Mouse (Mus musculus) midbrain, embryonic 12.5 days (tissue): ENCODE measurements around the gene Nus1. TPM values are rescaled to one million over a fixed set of nuclear protein-coding genes. Genes with fewer than 3 reads are reported as not detected.
A peak's percentile ranks its signal among the peaks of the same experiment; 100 is the strongest.

Source experiments
- ATAC-seq: fragments of 200-750 bp; cut with Nextera tagmentation; 2 replicates; pipeline ENCODE4 v1.8.0; 2017; ENCODE audit warnings: low read depth, moderate TSS enrichment, moderate library complexity; ENCODE audit not compliant: low FRiP score
- H3K27ac ChIP-seq: fragments of 300-500 bp; sonication (generic); replicated peaks from 2 replicates; pipeline ENCODE4 v1.5.1; 2016; ENCODE audit warnings: mild to moderate bottlenecking
- H3K27me3 ChIP-seq: fragments of 300-500 bp; sonication (generic); 2 replicates; pipeline ENCODE4 v1.6.1; 2016; ENCODE audit warnings: mild to moderate bottlenecking
- H3K36me3 ChIP-seq: fragments of 300-500 bp; sonication (generic); 2 replicates; pipeline ENCODE4 v1.6.1; 2016
- H3K4me1 ChIP-seq: fragments of 300-500 bp; sonication (generic); 2 replicates; pipeline ENCODE4 v1.6.1; 2016
- H3K4me2 ChIP-seq: fragments of 300-500 bp; sonication (generic); replicated peaks from 2 replicates; pipeline ENCODE4 v1.6.1; 2016; ENCODE audit warnings: mild to moderate bottlenecking, moderate library complexity
- H3K4me3 ChIP-seq: fragments of 300-500 bp; sonication (generic); 2 replicates; pipeline ENCODE4 v1.5.1; 2016; ENCODE audit warnings: mild to moderate bottlenecking
- H3K9ac ChIP-seq: fragments of 300-500 bp; sonication (generic); replicated peaks from 2 replicates; pipeline ENCODE4 v1.6.1; 2016; ENCODE audit warnings: mild to moderate bottlenecking, moderate library complexity
- H3K9me3 ChIP-seq: fragments of 300-500 bp; sonication (generic); 2 replicates; pipeline ENCODE4 v1.6.1; 2016; ENCODE audit warnings: mild to moderate bottlenecking
- whole genome bisulfite sequencing: fragments of 180-500 bp; shearing (Covaris S2); methylation state at CpG from one replicate; pipeline ENCODE4 v1.1.7; 2016; 5-methylcytosine and 5-hydroxymethylcytosine counted together
- polyA plus RNA-seq: library from polyadenylated mRNA; unstranded; fragments of >200 nt; fragmentation: Nextera tagmentation; extraction: Ambion mirVana; gene quantifications from 2 replicates; pipeline ENCODE4 v1.2.1, GENCODE M21; 2016

The Nus1 gene
- 18.8 and 19.8 TPM in 2 replicates for polyA plus RNA-seq

DNA sequence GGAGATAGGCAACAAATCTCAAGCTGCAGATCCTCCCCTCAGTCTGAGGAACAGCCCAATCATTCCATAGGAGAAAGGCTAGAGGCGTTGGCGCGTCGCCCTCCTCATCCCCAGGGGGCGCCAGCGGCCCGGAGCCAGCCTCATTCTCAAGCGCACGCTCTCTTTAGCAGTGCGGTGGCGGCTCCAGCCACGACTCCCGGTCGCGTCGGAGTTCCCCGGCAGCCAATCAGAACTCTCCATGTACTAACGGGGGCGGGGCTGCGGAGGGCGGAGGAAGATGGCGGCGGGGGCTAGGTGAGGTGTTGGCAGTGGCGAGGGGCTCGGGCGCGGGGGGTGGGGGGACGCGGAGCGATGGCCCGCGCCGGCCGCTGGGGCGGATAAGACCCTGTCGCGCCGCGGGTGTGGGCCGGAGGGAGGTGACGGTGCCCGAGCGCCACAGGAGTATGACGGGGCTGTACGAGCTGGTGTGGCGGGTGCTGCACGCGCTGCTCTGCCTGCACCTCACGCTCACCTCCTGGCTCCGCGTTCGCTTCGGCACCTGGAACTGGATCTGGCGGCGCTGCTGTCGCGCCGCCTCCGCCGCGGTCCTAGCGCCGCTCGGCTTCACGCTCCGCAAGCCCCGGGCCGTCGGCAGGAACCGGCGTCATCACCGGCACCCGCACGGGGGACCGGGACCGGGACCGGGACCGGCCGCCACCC is at the start of gene Nus1:
Gene Nus1 (plus strand): TSS at position 249 of the 699 bp plus-strand sequence.
- no peaks in the 10 kb centered on the region for H3K36me3 ChIP-seq
- H3K4me3 ChIP-seq, result peak within 1 kb of the TSS; percentile 96
- H3K27me3 ChIP-seq, result no peaks in the 10 kb centered on the region
- H3K4me1 ChIP-seq, result peaks cover 20% of the 10 kb centered on the region
- under 1% methylated on average over 73 of the region's 79 CpGs for WGBS
- peak within 1 kb of the TSS; percentile 92 for H3K9ac ChIP-seq
- peak; percentile 98 for ATAC-seq
- H3K9me3 ChIP-seq, result no peaks in the 10 kb centered on the region
- peak within 1 kb of the TSS; percentile 73 for H3K4me2 ChIP-seq
- H3K27ac ChIP-seq, result peak within 1 kb of the TSS; percentile 91

DNA sequence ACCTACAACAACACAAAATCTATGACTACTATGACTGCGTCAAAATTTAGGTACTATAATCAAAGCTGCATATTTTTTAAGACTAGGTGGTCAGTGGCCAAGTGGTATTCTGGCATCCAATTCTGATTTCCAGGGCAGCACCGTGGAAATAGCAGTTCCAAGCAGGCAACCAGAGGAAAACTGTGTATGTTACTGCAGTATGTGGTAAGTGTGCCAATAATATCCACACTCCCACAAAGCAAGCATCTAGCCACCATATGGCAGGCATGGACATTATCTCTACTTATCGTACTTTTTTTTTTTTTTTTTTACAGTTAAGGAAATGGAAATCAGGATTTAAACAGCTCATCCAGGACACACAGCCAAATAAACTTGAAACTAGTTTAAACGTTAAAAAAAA is 49.0 kb upstream of the Nus1 start:
- no peaks in the 10 kb centered on the region for H3K27me3 ChIP-seq
- H3K4me1 ChIP-seq, result no peaks in the 10 kb centered on the region
- ATAC-seq, result no peak
- H3K9me3 ChIP-seq, result no peaks in the 10 kb centered on the region
- H3K36me3 ChIP-seq, result no peaks in the 10 kb centered on the region
- no peak overlapping the region for H3K4me3 ChIP-seq
- WGBS, result 98% methylated on average over 4 of the region's 4 CpGs
- H3K27ac ChIP-seq, result no peak overlapping the region
- no peak overlapping the region for H3K9ac ChIP-seq
- H3K4me2 ChIP-seq, result no peak overlapping the region

DNA sequence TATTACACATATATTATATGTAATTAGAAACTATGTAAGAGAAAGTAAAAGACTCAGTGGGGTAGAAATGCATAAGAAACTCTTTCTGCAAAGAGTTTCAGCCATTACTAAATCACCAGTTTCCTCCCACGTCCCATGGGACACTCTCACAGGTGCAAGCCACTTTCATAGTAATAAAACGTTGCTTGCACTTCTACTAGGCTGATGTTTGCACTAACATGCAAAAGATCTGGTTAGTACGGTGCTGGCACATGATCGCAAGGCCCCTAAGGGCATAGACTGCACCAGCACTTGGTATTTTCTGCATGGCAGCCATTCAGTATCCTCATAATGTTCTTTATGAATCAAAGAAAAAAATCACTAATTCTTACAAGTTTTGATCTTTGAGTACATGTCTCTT is 43.5 kb upstream of the Nus1 start:
- no peak overlapping the region for H3K27ac ChIP-seq
- H3K4me3 ChIP-seq, result no peak overlapping the region
- H3K9me3 ChIP-seq, result no peaks in the 10 kb centered on the region
- 89% methylated on average over 4 of the region's 4 CpGs for WGBS
- H3K36me3 ChIP-seq, result no peaks in the 10 kb centered on the region
- no peak for ATAC-seq
- H3K4me1 ChIP-seq, result no peaks in the 10 kb centered on the region
- no peak overlapping the region for H3K4me2 ChIP-seq
- H3K9ac ChIP-seq, result no peak overlapping the region
- no peaks in the 10 kb centered on the region for H3K27me3 ChIP-seq

DNA sequence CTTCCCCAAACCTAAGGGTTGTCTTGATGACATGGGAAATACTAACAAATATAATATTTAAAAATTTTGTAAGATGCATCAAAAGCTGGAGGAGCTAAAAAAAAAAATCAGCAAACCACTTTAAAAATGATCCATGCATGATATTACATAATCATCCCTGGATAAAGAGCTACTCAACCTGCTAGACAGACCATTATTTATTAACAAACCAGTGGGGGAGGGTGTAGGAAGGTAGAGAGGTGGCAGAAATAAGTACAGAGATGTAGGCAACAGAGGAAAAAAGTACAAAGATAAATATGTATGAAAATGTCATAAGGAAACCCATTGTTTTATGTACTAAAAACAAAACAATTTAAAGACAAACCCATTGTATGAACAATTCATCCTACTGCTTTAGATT is 42.7 kb upstream of the Nus1 start:
- no peak overlapping the region for H3K4me2 ChIP-seq
- no peaks in the 10 kb centered on the region for H3K27me3 ChIP-seq
- H3K4me3 ChIP-seq, result no peak overlapping the region
- ATAC-seq, result no peak
- H3K36me3 ChIP-seq, result no peaks in the 10 kb centered on the region
- H3K9ac ChIP-seq, result no peak overlapping the region
- H3K27ac ChIP-seq, result no peak overlapping the region
- H3K4me1 ChIP-seq, result peaks cover 5% of the 10 kb centered on the region
- no peaks in the 10 kb centered on the region for H3K9me3 ChIP-seq

DNA sequence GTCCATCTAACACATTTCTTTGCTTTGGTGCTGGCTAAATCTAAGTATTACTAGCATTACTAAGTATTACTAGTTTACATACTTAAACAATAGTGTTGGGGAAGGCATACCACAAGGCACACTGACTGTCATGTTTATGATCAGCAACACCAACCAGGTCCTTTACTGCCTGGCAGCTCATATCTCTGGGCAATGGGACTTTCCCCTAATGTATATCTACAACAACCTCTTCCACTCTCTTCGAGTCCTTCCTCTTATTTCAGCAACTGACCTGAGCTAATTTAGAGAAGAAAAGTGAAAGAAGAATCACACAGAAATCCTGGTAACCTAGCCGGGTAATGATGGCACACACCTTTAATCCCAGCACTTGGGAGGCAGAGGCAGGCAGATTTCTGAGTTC is 40.9 kb upstream of the Nus1 start:
- no peak overlapping the region for H3K4me2 ChIP-seq
- no peaks in the 10 kb centered on the region for H3K36me3 ChIP-seq
- peaks cover 5% of the 10 kb centered on the region for H3K4me1 ChIP-seq
- H3K9me3 ChIP-seq, result no peaks in the 10 kb centered on the region
- no peak overlapping the region for H3K9ac ChIP-seq
- no peak overlapping the region for H3K27ac ChIP-seq
- no peaks in the 10 kb centered on the region for H3K27me3 ChIP-seq
- H3K4me3 ChIP-seq, result no peak overlapping the region
- 91% methylated on average over 2 of the region's 2 CpGs for WGBS
- ATAC-seq, result no peak

DNA sequence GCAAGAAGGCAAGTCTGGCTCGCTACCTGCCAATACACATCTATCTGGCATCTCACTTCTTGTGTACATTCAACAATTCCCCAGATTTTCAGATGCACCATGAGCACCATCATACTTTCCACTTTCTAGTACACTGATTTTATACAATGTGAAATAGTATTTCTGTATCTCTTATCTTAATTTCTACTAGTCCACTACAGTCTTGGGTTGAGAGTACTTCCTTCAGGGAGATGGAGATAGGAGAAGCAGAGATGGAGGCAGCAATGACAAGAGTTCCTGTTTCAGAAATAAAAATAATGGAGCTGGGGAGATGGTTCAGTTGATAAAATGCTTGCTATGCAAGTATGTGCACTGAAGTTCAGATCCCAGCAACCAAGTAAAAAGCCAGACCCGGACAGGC is 39.5 kb upstream of the Nus1 start:
- no peak overlapping the region for H3K4me3 ChIP-seq
- no peak overlapping the region for H3K27ac ChIP-seq
- H3K9me3 ChIP-seq, result no peaks in the 10 kb centered on the region
- ATAC-seq, result no peak
- H3K36me3 ChIP-seq, result no peaks in the 10 kb centered on the region
- no peak overlapping the region for H3K4me2 ChIP-seq
- no peaks in the 10 kb centered on the region for H3K27me3 ChIP-seq
- peaks cover 10% of the 10 kb centered on the region for H3K4me1 ChIP-seq
- 98% methylated on average over 2 of the region's 2 CpGs for WGBS
- no peak overlapping the region for H3K9ac ChIP-seq

DNA sequence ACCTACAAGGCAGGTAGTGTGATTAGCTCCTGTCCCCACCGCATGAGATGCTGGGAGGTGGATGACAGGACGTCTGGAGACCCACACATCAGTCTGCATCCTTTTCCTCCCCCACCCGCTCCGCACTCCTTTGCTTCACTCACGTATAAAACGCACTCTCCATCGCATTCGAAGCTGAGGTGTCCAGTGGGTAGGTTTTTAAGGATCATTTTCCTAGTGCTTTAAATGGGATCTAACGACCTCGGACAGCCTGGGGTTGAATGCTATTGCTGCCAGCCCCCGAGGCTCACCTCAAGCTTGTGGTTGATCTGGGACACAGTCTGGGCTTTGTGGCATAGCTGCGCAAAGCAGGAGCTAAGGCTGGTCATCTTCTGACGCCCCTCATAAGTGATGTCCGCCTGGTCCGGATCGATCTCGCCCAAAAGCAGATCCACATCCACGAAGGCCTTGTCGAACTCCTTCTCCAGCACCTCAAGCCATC is 36.0 kb upstream of the Nus1 start:
- Histone ChIP-seq H3K4me3 (peak overlapping the region; percentile 88), H3K36me3 (no peaks in the 10 kb centered on the region), H3K27ac (peak overlapping the region; percentile 96), H3K9ac (peak overlapping the region; percentile 88), H3K27me3 (no peaks in the 10 kb centered on the region), H3K4me1 (peaks cover 12% of the 10 kb centered on the region), H3K9me3 (no peaks in the 10 kb centered on the region), H3K4me2 (peak overlapping the region; percentile 85)
- WGBS, result under 1% methylated on average over 19 of the region's 19 CpGs
- ATAC-seq, result peak; percentile 59

DNA sequence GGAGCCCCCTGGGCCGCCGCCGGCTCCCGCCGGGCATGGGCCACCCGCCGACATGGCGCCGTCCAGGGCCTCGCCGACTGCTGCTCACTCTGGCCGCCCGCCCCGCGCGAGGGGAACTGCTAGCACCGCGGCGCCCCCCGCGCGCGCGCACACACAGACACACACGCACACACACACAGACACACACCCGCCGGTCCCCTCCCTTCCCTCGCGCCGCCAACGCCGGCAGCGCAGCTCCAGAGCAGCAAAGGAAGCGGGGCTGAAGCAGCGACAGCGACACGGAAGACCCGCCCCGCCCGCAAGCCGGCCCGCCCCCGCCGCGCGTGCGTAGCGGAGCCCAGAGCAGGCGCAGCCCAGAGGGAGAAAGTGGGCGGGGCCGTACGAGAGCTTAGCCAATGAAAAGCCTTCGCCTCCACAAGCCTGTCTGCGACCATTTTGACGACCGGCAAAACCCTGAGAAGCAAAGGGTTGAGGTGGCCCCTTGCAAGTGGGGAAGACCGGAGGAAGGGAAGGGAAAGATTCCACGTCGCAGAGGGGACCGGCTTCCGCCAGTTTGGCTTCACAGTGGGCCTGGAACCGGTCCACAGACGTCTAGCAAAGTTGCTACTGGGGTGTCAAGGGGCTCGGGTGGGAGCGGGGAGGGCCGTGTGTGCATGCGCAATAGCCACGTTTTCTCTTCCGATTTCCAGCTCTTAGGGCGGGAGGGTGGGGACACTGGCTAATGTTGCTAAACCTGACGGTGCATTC is 35.3 kb upstream of the Nus1 start, which contains the start of gene Gopc:
Gene Gopc (minus strand): TSS at position 280 of the 747 bp plus-strand sequence.
- peak within 1 kb of the TSS; percentile 88 for H3K9ac ChIP-seq
- under 1% methylated on average over 67 of the region's 71 CpGs for WGBS

DNA sequence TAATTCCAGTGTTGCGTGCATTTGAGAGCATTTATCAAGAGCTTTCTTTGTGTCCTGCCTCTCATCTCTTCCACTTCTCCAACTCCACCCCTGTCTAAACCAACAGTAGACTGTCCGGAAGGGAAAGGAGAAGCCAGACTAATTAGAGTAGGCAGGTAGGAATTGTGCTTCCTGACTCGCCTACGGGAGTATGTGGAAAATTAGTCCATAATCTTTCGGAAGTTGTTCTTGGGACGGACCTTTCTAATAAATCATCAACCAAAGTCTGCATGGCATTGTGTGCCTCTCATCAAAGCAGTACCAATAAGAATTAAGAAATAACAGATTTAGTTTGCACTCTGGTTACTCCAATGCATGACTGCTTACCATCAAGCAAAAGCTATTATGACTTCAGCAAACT is 34.3 kb upstream of the Nus1 start:
- Histone ChIP-seq H3K4me3 (peak overlapping the region; percentile 88), H3K27me3 (no peaks in the 10 kb centered on the region), H3K9me3 (no peaks in the 10 kb centered on the region), H3K4me2 (peak overlapping the region; percentile 68), H3K36me3 (no peaks in the 10 kb centered on the region), H3K4me1 (peaks cover 12% of the 10 kb centered on the region), H3K27ac (no peak overlapping the region), H3K9ac (no peak overlapping the region)
- no peak for ATAC-seq
- WGBS, result 89% methylated on average over 6 of the region's 6 CpGs

More for the DNA sequence above, 35.3 kb upstream of the Nus1 start, which contains the start of gene Gopc:
- Histone ChIP-seq H3K36me3 (no peaks in the 10 kb centered on the region), H3K4me3 (peak within 1 kb of the TSS; percentile 88), H3K4me2 (peak within 1 kb of the TSS; percentile 85), H3K27ac (peak within 1 kb of the TSS; percentile 96), H3K9me3 (no peaks in the 10 kb centered on the region), H3K27me3 (no peaks in the 10 kb centered on the region), H3K4me1 (peaks cover 12% of the 10 kb centered on the region)
- peak; percentile 98 for ATAC-seq

DNA sequence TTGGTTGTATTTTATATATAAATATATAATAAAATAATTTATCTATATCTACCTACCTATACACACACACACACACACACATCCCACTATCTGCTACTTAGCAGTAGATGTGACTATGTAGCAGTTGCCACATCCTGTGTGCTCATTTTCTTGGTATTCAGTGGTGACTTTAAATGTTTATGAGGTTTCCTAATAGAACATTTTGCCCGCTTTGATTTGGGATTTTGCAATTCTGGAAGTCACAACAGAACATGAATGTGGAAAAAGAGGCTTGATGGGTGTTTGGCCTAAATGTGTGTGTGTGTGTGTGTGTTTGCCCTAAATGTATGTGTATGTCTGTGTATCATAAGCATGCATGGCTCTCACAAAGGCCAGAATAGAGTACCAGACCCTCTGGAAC is 33.8 kb upstream of the Nus1 start:
- no peak for ATAC-seq
- Histone ChIP-seq H3K9ac (no peak overlapping the region), H3K9me3 (no peaks in the 10 kb centered on the region), H3K4me2 (no peak overlapping the region), H3K4me1 (peaks cover 12% of the 10 kb centered on the region), H3K36me3 (no peaks in the 10 kb centered on the region), H3K27ac (no peak overlapping the region), H3K4me3 (no peak overlapping the region), H3K27me3 (no peaks in the 10 kb centered on the region)
- 91% methylated on average over 1 of the region's 1 CpGs for WGBS

DNA sequence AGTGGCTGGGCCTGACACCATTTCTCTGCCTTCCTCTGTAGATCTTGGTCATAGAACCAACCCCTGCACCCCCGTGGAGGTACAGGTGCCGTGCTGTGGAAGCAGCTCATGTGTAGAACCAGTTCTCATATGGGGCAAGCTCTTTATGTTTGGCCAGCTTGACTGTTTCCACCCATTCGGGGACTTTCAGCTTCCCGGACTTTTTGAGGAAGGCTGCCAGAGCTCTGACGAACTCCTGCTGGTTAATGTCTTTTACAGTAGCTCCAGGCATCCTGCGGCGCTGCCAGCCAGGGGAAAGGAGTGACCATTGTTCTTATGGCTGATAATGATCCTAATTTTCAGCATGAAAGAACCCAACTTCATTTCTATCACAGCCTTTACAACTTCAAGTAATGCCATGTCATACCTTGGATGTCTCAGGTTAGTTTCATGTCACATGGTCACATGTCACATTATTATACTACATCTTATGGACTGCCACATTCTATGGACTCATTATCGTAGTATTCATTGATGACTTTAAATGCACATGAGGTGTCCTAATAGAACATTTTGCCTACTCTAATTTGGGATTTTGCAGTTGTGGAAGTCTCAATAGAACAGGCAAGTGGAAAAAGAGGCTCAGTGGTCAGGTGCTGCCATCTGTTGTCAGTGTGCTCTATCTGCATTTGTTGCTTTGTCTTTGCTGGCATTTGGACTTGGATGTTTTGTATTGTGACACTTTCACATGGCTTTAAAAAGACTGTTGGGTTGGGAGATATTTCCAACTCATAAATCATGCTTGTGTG is 32.3 kb upstream of the Nus1 start:
- Histone ChIP-seq H3K9me3 (no peaks in the 10 kb centered on the region), H3K4me3 (no peak overlapping the region), H3K36me3 (no peaks in the 10 kb centered on the region), H3K27ac (no peak overlapping the region), H3K4me1 (peaks cover 7% of the 10 kb centered on the region), H3K4me2 (no peak overlapping the region), H3K9ac (no peak overlapping the region), H3K27me3 (no peaks in the 10 kb centered on the region)
- ATAC-seq, result no peak
- WGBS, result 52% methylated on average over 8 of the region's 8 CpGs

DNA sequence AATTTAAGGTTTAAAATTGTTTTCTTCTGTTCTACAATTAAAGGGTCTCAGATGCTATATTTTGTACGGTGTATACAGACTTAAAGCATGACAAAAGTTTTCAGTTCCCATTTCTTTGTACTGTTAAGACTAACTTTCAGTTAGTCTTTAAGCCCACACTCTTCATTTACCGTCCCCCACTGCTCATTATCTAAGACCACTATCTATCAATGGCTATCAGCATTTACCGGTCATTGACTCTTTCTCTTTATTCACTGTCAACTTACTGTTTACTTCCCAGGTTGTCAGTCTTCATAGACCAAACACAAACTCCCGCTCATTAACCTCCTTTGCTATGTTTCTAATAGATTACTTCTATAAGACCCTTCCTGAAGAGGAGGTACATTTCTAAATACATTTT is 30.2 kb upstream of the Nus1 start:
- H3K4me1 ChIP-seq, result peaks cover 7% of the 10 kb centered on the region
- WGBS, result 86% methylated on average over 4 of the region's 4 CpGs
- no peak for ATAC-seq

More for the DNA sequence above, 30.2 kb upstream of the Nus1 start:
- H3K9me3 ChIP-seq, result no peaks in the 10 kb centered on the region
- H3K27ac ChIP-seq, result no peak overlapping the region
- H3K36me3 ChIP-seq, result no peaks in the 10 kb centered on the region
- no peak overlapping the region for H3K9ac ChIP-seq
- H3K4me2 ChIP-seq, result no peak overlapping the region
- no peak overlapping the region for H3K4me3 ChIP-seq
- H3K27me3 ChIP-seq, result no peaks in the 10 kb centered on the region
